ENCODE assay signal across 8 mouse cellular contexts in genomic region chr2:65993371-65993770, GRCm38 (mm10).
DNase-seq lines count a peak whose midpoint lies in the region; ATAC-seq and TF ChIP-seq lines count a peak whose summit lies in the region.
"Had no signal": no experiment of that assay in that cellular context is flagged by ENCODE, and none has a peak within 500 bp of the region (broad histone marks: within the 10 kb centered on the region; RNA-seq: fewer than 3 reads in every experiment).

No protein-coding gene starts in this region.

- H3K4me2 ChIP-seq in forebrain, postnatal 0 days (ENCODE audit: low read depth): peak overlapping the region; percentile 34
- H3K4me2 ChIP-seq in stomach, embryonic 16.5 days (ENCODE audit: low read depth, low read length): peak overlapping the region; percentile 32; the same call in 1 of the 2 replicates

- no peaks in the 10 kb centered on the region for H3K9me3 ChIP-seq in forebrain, postnatal 0 days (ENCODE audit: low read length)
- no peaks in the 10 kb centered on the region for H3K9me3 ChIP-seq in stomach, embryonic 16.5 days (replicated peaks; ENCODE audit: control insufficient read depth, low read length)

- peaks cover 23% of the 10 kb centered on the region for H3K4me1 ChIP-seq in forebrain, postnatal 0 days (ENCODE audit: insufficient read depth)
- H3K4me1 ChIP-seq in stomach, embryonic 16.5 days (ENCODE audit: control insufficient read depth, insufficient read depth, low read length): peaks cover 4% of the 10 kb centered on the region; the same call in 1 of the 2 replicates

- 15% methylated on average over 14 of the region's 14 CpGs for WGBS in forebrain, postnatal 0 days
- WGBS in stomach, embryonic 16.5 days: 49% methylated on average over 14 of the region's 14 CpGs

- DNase-seq in testis, postnatal 10 days (ENCODE audit: low spot score): peak; percentile 39
- DNase-seq in testis, postnatal 14 days (ENCODE audit: low spot score): no peak
- peak; percentile 62 for DNase-seq in forebrain, postnatal 0 days
- DNase-seq in kidney, postnatal 4 days: peak; percentile 64 to 70
- no peak for DNase-seq in ovary, postnatal 36 days (ENCODE audit: low spot score)
- DNase-seq: gastrocnemius, postnatal 14 days had no signal

- peak overlapping the region; percentile 69 for H3K27ac ChIP-seq in forebrain, postnatal 0 days (ENCODE audit: low read depth, low read length)
- no peak overlapping the region for H3K27ac ChIP-seq in stomach, embryonic 16.5 days (ENCODE audit: low read length)

- H3K36me3 ChIP-seq in forebrain, postnatal 0 days (ENCODE audit: insufficient read depth): no peaks in the 10 kb centered on the region
- H3K36me3 ChIP-seq in stomach, embryonic 16.5 days (ENCODE audit: control insufficient read depth, insufficient read depth, low read length): no peaks in the 10 kb centered on the region

- TF ChIP-seq CTCF in forebrain, postnatal 0 days (IDR thresholded peaks at IDR 0.05; ENCODE audit: low read depth): no peak

- H3K4me3 ChIP-seq in forebrain, postnatal 0 days (ENCODE audit: low read depth, low read length): no peak overlapping the region
- no peak overlapping the region; the same call in 1 of the 2 replicates for H3K4me3 ChIP-seq in stomach, embryonic 16.5 days (replicated peaks; ENCODE audit: low read length)

- H3K27me3 ChIP-seq in forebrain, postnatal 0 days (ENCODE audit: insufficient read depth, low read length): no peaks in the 10 kb centered on the region
- no peaks in the 10 kb centered on the region for H3K27me3 ChIP-seq in stomach, embryonic 16.5 days (ENCODE audit: control insufficient read depth, insufficient read depth, low read length)

- ATAC-seq in forebrain, postnatal 0 days: no peak
- no peak for ATAC-seq in stomach, embryonic 16.5 days (ENCODE audit: insufficient read depth, low FRiP score)
- no peak for ATAC-seq in megakaryocyte-erythroid progenitor cell, adult 5-6 weeks (replicated peaks; ENCODE audit: low FRiP score, low TSS enrichment, poor library complexity, severe bottlenecking)

- peak overlapping the region; percentile 4; the same call in 1 of the 2 replicates for H3K9ac ChIP-seq in forebrain, postnatal 0 days
- H3K9ac ChIP-seq in stomach, embryonic 16.5 days (ENCODE audit: low read length): no peak overlapping the region

Comparison
In these comparisons a context has a peak if more than half of its experiments do, and no peak if none do; other contexts are left out.
1. DNase-seq: peak in testis, postnatal 10 days (single experiment), forebrain, postnatal 0 days (single experiment) and kidney, postnatal 4 days (2 of 2); none in testis, postnatal 14 days (single experiment) and ovary, postnatal 36 days (single experiment).